Mouse (Mus musculus) inflammation-experienced regulatory T-cells, adult 6 months (primary cell): ENCODE measurements around the gene Olfr1395. TPM values are rescaled to one million over a fixed set of nuclear protein-coding genes. Genes with fewer than 3 reads are reported as not detected.

ENCODE experiments used
- ATAC-seq: one replicate; pipeline ENCODE4 v1.8.0; 2017
- polyA plus RNA-seq, 3 experiments: library from polyadenylated mRNA; unstranded; fragments of 100-300 nt; shearing (Covaris generic); gene quantifications; one replicate each; pipeline ENCODE4 v1.2.1; 2017

Olfr1395 gene
- not detected for polyA plus RNA-seq

GRCm38 (mm10) chr11:49141974-49142373 is at the start of gene Olfr1395:
Olfr1395 (plus strand) TSS chr11:49142274.
- ATAC-seq, result no peak

- no peak for ATAC-seq
Observed at GRCm38 (mm10) chr11:49092786-49093185, 49.3 kb upstream of the Olfr1395 start.

- peak; percentile 74 for ATAC-seq
Observed at GRCm38 (mm10) chr11:49093861-49094660, 48.0 kb upstream of the Olfr1395 start.

GRCm38 (mm10) chr11:49095367-49095766 is 46.7 kb upstream of the Olfr1395 start:
- ATAC-seq, result no peak

- ATAC-seq, result peak; percentile 70
Observed at GRCm38 (mm10) chr11:49100409-49100808, 41.7 kb upstream of the Olfr1395 start.

- no peak for ATAC-seq
Observed at GRCm38 (mm10) chr11:49101500-49101899, 40.6 kb upstream of the Olfr1395 start.

GRCm38 (mm10) chr11:49103047-49103693 is 38.9 kb upstream of the Olfr1395 start:
- ATAC-seq, result peak; percentile 68

- no peak for ATAC-seq
Observed at GRCm38 (mm10) chr11:49105752-49106151, 36.3 kb upstream of the Olfr1395 start.

- no peak for ATAC-seq
Observed at GRCm38 (mm10) chr11:49107650-49108537, 34.2 kb upstream of the Olfr1395 start.

GRCm38 (mm10) chr11:49108833-49109232 is 33.2 kb upstream of the Olfr1395 start:
- peak; percentile 50 for ATAC-seq

GRCm38 (mm10) chr11:49111000-49111399 is 31.1 kb upstream of the Olfr1395 start:
- ATAC-seq, result no peak

- ATAC-seq, result no peak
Observed at GRCm38 (mm10) chr11:49112624-49113219, 29.4 kb upstream of the Olfr1395 start.

- ATAC-seq, result no peak
Observed at GRCm38 (mm10) chr11:49114158-49114557, 27.9 kb upstream of the Olfr1395 start.

- ATAC-seq, result no peak
Observed at GRCm38 (mm10) chr11:49114774-49115173, 27.3 kb upstream of the Olfr1395 start, which contains the start of gene Olfr1396. Olfr1396 (minus strand) TSS chr11:49114874.

GRCm38 (mm10) chr11:49119635-49120034 is 22.4 kb upstream of the Olfr1395 start:
- no peak for ATAC-seq

- no peak for ATAC-seq
Observed at GRCm38 (mm10) chr11:49124169-49124568, 17.9 kb upstream of the Olfr1395 start.

GRCm38 (mm10) chr11:49154077-49154476 is 12.0 kb downstream of the Olfr1395 start, which contains the start of gene Olfr1394:
Olfr1394 (plus strand) TSS chr11:49154377.
- ATAC-seq, result no peak

GRCm38 (mm10) chr11:49156821-49157814 is 15.0 kb downstream of the Olfr1395 start:
- no peak for ATAC-seq

GRCm38 (mm10) chr11:49168839-49169611 is 27.0 kb downstream of the Olfr1395 start:
- ATAC-seq, result no peak

- ATAC-seq, result no peak
Observed at GRCm38 (mm10) chr11:49170576-49170975, 28.5 kb downstream of the Olfr1395 start.
